Mouse (Mus musculus): ENCODE data around the gene Man2c1.

Gene Man2c1

GRCm38 (mm10) chr9:57130577-57131433, at the start of gene Man2c1:
Gene Man2c1, plus strand, starts transcription at chr9:57130690.
- peak; percentile 98 for DNase-seq

GRCm38 (mm10) chr9:57082236-57082635, 48.3 kb upstream of the Man2c1 start:
- no peak for DNase-seq

- no peak for DNase-seq
These were observed 13.2 kb upstream of the Man2c1 start for GRCm38 (mm10) chr9:57117261-57117755.

- DNase-seq, result no peak
These were observed 849 bp upstream of the Man2c1 start for GRCm38 (mm10) chr9:57129641-57130040.

- DNase-seq, result peak in 1 of 2 experiments; percentile 42
These were observed 6.8 kb downstream of the Man2c1 start for GRCm38 (mm10) chr9:57137246-57137645.

- no peak for DNase-seq
These were observed 7.3 kb downstream of the Man2c1 start for GRCm38 (mm10) chr9:57137777-57138176.

- no peak for DNase-seq
These were observed 8.0 kb downstream of the Man2c1 start for GRCm38 (mm10) chr9:57138507-57138906.

GRCm38 (mm10) chr9:57139110-57139509, 8.6 kb downstream of the Man2c1 start:
- no peak for DNase-seq

GRCm38 (mm10) chr9:57139571-57139970, 9.1 kb downstream of the Man2c1 start:
- DNase-seq, result no peak

GRCm38 (mm10) chr9:57141417-57142353, 11.2 kb downstream of the Man2c1 start:
- DNase-seq, result no peak

- no peak for DNase-seq
These were observed 12.7 kb downstream of the Man2c1 start for GRCm38 (mm10) chr9:57143212-57143611.

GRCm38 (mm10) chr9:57144830-57145229, 14.3 kb downstream of the Man2c1 start:
- no peak for DNase-seq

GRCm38 (mm10) chr9:57146451-57147066, 16.1 kb downstream of the Man2c1 start:
- no peak for DNase-seq

- peak; percentile 60 to 73 for DNase-seq
These were observed 17.0 kb downstream of the Man2c1 start for GRCm38 (mm10) chr9:57147205-57148143.

GRCm38 (mm10) chr9:57148144-57148878, 17.8 kb downstream of the Man2c1 start, which contains the start of gene Neil1:
Gene Neil1, minus strand, starts transcription at chr9:57148305.
- peak; percentile 89 to 91 for DNase-seq

GRCm38 (mm10) chr9:57149021-57149420, 18.5 kb downstream of the Man2c1 start:
- DNase-seq, result no peak

GRCm38 (mm10) chr9:57150192-57150591, 19.7 kb downstream of the Man2c1 start:
- no peak for DNase-seq

- DNase-seq, result no peak
These were observed 21.8 kb downstream of the Man2c1 start for GRCm38 (mm10) chr9:57152331-57152730.

- no peak for DNase-seq
These were observed 25.9 kb downstream of the Man2c1 start for GRCm38 (mm10) chr9:57156383-57156782.

- no peak for DNase-seq
These were observed 26.3 kb downstream of the Man2c1 start for GRCm38 (mm10) chr9:57156823-57157222.

GRCm38 (mm10) chr9:57157499-57157898, 27.0 kb downstream of the Man2c1 start:
- no peak for DNase-seq
